Mouse (Mus musculus) lung, postnatal 0 days (tissue): ENCODE results near the gene Glt1d1.

Experiments
- CTCF ChIP-seq: IDR thresholded peaks from 2 replicates; pipeline ENCODE4 v1.5.1; 2016; ENCODE audit warnings: antibody characterized with exemption, mild to moderate bottlenecking
- EP300 ChIP-seq: IDR thresholded peaks from 2 replicates; pipeline ENCODE4 v1.6.1; 2016; ENCODE audit warnings: antibody characterized with exemption, mild to moderate bottlenecking, control low read depth

DNA sequence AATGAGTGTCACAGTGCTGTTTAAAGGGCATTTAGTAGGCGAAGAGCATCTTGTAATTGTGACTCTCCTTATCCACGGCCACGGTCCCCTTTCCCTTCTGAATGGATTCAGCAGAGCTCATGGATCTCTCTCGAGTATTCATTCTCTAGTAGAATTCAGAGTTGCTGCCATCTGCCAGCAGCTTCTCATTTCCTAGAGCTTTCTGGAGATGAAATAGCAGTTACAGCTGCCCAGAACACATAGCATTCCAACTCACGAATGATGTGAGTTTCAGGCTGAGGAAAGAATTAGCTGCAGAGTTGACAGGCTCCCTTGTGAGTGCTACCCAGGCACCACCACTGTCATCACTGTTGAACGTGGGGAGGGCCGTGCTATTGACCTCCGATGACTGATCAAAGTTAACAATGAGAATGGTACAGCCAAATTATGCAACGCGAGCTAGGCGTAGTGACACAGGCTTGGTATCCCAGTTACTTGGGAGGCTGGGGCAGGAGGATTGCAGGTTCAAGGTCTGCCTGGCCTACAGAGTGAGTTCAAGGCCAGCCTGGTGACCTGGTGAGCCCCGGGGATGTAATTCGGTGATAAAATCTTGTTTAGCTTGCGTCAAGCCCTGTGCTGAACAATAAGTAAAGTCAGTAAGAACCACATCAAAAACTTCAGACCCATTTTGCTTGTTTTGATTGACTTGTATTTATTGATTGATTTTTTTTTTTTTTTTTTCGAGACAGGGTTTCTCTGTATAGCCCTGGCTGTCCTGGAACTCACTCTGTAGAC, 9.3 kb downstream of the Glt1d1 start:
- TF ChIP-seq CTCF (no peak), EP300 (no peak)
